Mouse (Mus musculus): ENCODE measurements around the gene Wdr63. TPM values are rescaled to one million over a fixed set of nuclear protein-coding genes. Genes with fewer than 3 reads are reported as not detected.

Gene Wdr63
- polyA plus RNA-seq, 1 experiment from 2014 or later = 0.81 TPM

DNA sequence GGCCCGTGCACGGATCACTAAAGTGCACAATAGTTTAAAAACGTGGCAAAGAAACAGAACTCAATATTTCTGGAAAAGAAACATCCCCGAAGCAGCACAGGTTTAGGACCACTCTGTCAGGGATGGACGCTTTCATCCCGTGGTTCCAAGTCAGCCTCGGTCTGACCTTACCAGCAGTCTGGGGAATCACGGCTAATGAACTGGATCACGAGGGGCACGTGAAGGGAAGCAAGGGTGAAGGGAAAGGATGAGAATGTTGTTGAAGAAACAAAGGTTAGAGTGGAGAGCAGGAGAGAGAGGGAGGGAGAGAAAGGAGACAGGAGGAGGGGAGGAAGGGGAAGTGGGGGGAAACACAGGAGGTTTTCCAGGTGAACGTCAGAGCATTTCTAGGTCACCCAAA is 61.9 kb downstream of the Wdr63 start:
- ATAC-seq = no peak
- Histone ChIP-seq H3K9me3 (replicated peaks) (no peaks in the 10 kb centered on the region), H3K9ac (no peak overlapping the region), H3K4me3 (no peak overlapping the region), H3K27ac (no peak overlapping the region), H3K4me1 (peaks cover 2% of the 10 kb centered on the region), H3K27me3 (no peaks in the 10 kb centered on the region), H3K4me2 (no peak overlapping the region), H3K36me3 (ENCODE audit: poor library complexity, severe bottlenecking) (no peaks in the 10 kb centered on the region)
- 89% methylated on average over 11 of the region's 11 CpGs for WGBS

- Histone ChIP-seq H3K36me3 (ENCODE audit: poor library complexity, severe bottlenecking) (no peaks in the 10 kb centered on the region), H3K27me3 (no peaks in the 10 kb centered on the region), H3K27ac (no peak overlapping the region), H3K9me3 (replicated peaks) (no peaks in the 10 kb centered on the region), H3K9ac (no peak overlapping the region), H3K4me3 (no peak overlapping the region), H3K4me2 (no peak overlapping the region), H3K4me1 (no peaks in the 10 kb centered on the region)
- 65% methylated on average over 11 of the region's 11 CpGs for WGBS
- ATAC-seq = no peak
Measured at GRCm38 (mm10) chr3:146044977-146045376, 63.0 kb downstream of the Wdr63 start.

DNA sequence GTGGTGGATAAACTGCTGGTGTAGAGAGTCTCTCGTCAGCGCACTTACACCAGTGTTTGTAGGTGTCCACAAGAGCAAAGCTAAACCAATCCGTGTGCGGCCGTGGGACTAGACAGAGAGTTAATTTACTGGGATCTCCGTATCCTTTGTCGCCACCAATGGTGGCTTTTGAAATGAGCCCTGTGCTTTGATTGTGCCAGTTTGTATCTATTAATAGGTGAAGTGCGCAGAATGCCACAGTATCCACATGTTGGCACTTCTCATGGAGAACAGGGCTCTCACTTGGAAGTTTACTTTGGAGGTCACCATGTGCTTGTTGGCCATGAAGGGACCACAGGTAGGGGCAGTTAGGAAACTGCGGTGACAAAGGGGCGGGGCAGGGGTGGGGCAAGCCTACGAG is 66.5 kb downstream of the Wdr63 start:
- no peak for ATAC-seq
- no peak overlapping the region for H3K4me2 ChIP-seq
- H3K27ac ChIP-seq = no peak overlapping the region
- H3K36me3 ChIP-seq (ENCODE audit: poor library complexity, severe bottlenecking) = no peaks in the 10 kb centered on the region
- 95% methylated on average over 11 of the region's 11 CpGs for WGBS
- H3K9ac ChIP-seq = no peak overlapping the region
- H3K4me3 ChIP-seq = no peak overlapping the region
- H3K27me3 ChIP-seq = no peaks in the 10 kb centered on the region
- no peaks in the 10 kb centered on the region for H3K9me3 ChIP-seq (replicated peaks)
- H3K4me1 ChIP-seq = peaks cover 4% of the 10 kb centered on the region; the same call in 1 of the 2 replicates

GRCm38 (mm10) chr3:146039132-146039903 is 68.6 kb downstream of the Wdr63 start:
- Histone ChIP-seq H3K4me2 (no peak overlapping the region), H3K9ac (no peak overlapping the region), H3K27me3 (no peaks in the 10 kb centered on the region), H3K36me3 (ENCODE audit: poor library complexity, severe bottlenecking) (no peaks in the 10 kb centered on the region), H3K9me3 (replicated peaks) (no peaks in the 10 kb centered on the region), H3K27ac (no peak overlapping the region), H3K4me1 (peaks cover 4% of the 10 kb centered on the region; the same call in 1 of the 2 replicates), H3K4me3 (no peak overlapping the region)
- ATAC-seq = no peak
- WGBS = 47% methylated on average over 12 of the region's 12 CpGs

GRCm38 (mm10) chr3:146037906-146038305 is 70.0 kb downstream of the Wdr63 start:
- Histone ChIP-seq H3K9me3 (replicated peaks) (no peaks in the 10 kb centered on the region), H3K36me3 (ENCODE audit: poor library complexity, severe bottlenecking) (no peaks in the 10 kb centered on the region), H3K27me3 (no peaks in the 10 kb centered on the region), H3K9ac (no peak overlapping the region), H3K4me3 (no peak overlapping the region), H3K4me1 (peaks cover 4% of the 10 kb centered on the region; the same call in 1 of the 2 replicates), H3K27ac (no peak overlapping the region), H3K4me2 (no peak overlapping the region)
- WGBS = 50% methylated on average over 15 of the region's 15 CpGs
- ATAC-seq = no peak

DNA sequence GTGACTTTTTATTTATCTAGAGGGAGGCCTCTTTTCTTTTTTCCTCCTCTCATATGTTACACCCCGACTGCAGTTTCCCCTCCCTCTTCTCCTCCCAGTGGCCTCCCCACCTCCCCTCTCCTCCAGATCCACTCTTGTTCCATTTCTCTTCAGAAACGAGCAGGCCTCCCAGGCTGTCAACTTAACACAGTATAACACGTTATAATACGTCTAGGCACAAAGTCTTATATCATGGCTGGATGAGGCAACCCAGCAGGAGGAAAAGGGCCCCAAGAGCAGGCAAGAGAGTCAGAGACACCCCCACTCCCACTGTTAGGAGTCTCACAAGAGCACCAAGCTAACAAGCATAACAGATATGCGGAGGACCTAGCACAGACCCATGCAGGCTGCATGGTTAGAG is 75.0 kb downstream of the Wdr63 start:
- Histone ChIP-seq H3K4me1 (peaks cover 9% of the 10 kb centered on the region; the same call in 1 of the 2 replicates), H3K9me3 (replicated peaks) (no peaks in the 10 kb centered on the region), H3K9ac (no peak overlapping the region), H3K27me3 (no peaks in the 10 kb centered on the region), H3K4me2 (no peak overlapping the region), H3K27ac (no peak overlapping the region), H3K36me3 (ENCODE audit: poor library complexity, severe bottlenecking) (no peaks in the 10 kb centered on the region), H3K4me3 (no peak overlapping the region)
- 92% methylated on average over 5 of the region's 5 CpGs for WGBS
- no peak for ATAC-seq

DNA sequence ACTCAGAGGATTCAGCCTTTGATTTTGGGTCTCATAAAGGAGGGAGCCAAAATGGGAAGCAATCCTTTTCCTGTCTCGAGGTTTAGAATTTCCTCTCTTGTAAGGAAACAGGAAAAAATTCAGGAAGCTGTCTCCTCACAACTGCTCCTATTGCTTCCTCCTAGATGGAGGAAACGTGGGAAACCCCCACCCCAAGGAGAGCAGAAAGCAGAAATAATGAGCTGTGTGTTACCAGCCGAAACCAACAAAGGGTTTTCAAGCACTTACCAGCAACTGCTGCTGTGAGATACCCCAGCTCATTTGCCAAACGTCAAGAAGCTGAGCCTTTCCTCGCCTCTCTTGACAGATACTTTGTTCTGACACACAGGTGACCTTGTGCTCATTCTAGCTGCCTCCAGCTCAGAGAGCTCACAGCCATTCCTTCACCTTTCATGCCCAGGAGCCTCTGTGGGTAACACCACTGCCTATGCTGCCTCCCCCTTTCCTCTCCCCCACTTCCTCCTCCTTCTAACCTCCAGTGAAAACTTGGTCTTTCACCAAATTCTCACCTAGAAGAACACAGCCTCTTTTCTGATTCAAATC is 77.6 kb downstream of the Wdr63 start:
- no peak overlapping the region for H3K9ac ChIP-seq
- no peaks in the 10 kb centered on the region for H3K9me3 ChIP-seq (replicated peaks)
- no peak overlapping the region for H3K4me2 ChIP-seq
- peaks cover 6% of the 10 kb centered on the region; the same call in 1 of the 2 replicates for H3K4me1 ChIP-seq
- no peak overlapping the region for H3K4me3 ChIP-seq
- H3K27me3 ChIP-seq = no peaks in the 10 kb centered on the region
- H3K36me3 ChIP-seq (ENCODE audit: poor library complexity, severe bottlenecking) = no peaks in the 10 kb centered on the region
- 16% methylated on average over 5 of the region's 5 CpGs for WGBS
- no peak overlapping the region for H3K27ac ChIP-seq
- no peak for ATAC-seq

GRCm38 (mm10) chr3:146029234-146029633 is 78.7 kb downstream of the Wdr63 start:
- no peaks in the 10 kb centered on the region for H3K36me3 ChIP-seq (ENCODE audit: poor library complexity, severe bottlenecking)
- H3K4me3 ChIP-seq = no peak overlapping the region
- 86% methylated on average over 3 of the region's 3 CpGs for WGBS
- H3K27me3 ChIP-seq = no peaks in the 10 kb centered on the region
- no peak overlapping the region for H3K27ac ChIP-seq
- H3K4me2 ChIP-seq = no peak overlapping the region
- no peak for ATAC-seq
- H3K4me1 ChIP-seq = peaks cover 6% of the 10 kb centered on the region; the same call in 1 of the 2 replicates
- H3K9ac ChIP-seq = no peak overlapping the region
- no peaks in the 10 kb centered on the region for H3K9me3 ChIP-seq (replicated peaks)

DNA sequence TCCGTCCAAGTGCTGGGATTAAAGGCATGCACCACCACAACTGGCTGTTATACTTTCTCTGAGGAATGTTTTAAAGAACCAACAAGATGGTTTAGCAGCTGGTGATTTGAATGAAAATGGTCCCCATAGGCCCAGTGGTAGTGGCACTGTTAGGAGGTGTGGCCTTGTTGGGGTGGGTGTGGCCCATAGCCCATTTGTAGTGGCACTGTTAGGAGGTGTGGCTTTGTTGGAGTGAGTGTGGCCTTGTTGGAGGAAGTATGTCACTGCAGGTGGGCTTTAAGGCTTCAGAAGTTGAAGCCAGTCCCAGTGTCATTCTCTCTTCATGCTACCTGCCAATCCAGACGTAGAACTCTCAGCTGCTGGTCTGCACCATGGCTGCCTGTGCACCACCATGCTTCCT is 79.5 kb downstream of the Wdr63 start:
- no peak overlapping the region for H3K4me2 ChIP-seq
- no peaks in the 10 kb centered on the region for H3K27me3 ChIP-seq
- peaks cover 6% of the 10 kb centered on the region; the same call in 1 of the 2 replicates for H3K4me1 ChIP-seq
- ATAC-seq = no peak
- H3K27ac ChIP-seq = no peak overlapping the region
- H3K9me3 ChIP-seq (replicated peaks) = no peaks in the 10 kb centered on the region
- no peak overlapping the region for H3K4me3 ChIP-seq
- WGBS = 83% methylated on average over 2 of the region's 2 CpGs
- H3K9ac ChIP-seq = no peak overlapping the region
- no peaks in the 10 kb centered on the region for H3K36me3 ChIP-seq (ENCODE audit: poor library complexity, severe bottlenecking)

GRCm38 (mm10) chr3:146027116-146027515 is 80.8 kb downstream of the Wdr63 start:
- H3K9me3 ChIP-seq (replicated peaks) = no peaks in the 10 kb centered on the region
- WGBS = 56% methylated on average over 6 of the region's 6 CpGs
- H3K9ac ChIP-seq = no peak overlapping the region
- no peak for ATAC-seq
- no peaks in the 10 kb centered on the region for H3K36me3 ChIP-seq (ENCODE audit: poor library complexity, severe bottlenecking)
- no peak overlapping the region for H3K27ac ChIP-seq
- no peaks in the 10 kb centered on the region for H3K27me3 ChIP-seq
- no peak overlapping the region for H3K4me3 ChIP-seq
- H3K4me1 ChIP-seq = peaks cover 6% of the 10 kb centered on the region; the same call in 1 of the 2 replicates
- no peak overlapping the region for H3K4me2 ChIP-seq

GRCm38 (mm10) chr3:146025499-146025898 is 82.4 kb downstream of the Wdr63 start:
- 95% methylated on average over 6 of the region's 6 CpGs for WGBS

DNA sequence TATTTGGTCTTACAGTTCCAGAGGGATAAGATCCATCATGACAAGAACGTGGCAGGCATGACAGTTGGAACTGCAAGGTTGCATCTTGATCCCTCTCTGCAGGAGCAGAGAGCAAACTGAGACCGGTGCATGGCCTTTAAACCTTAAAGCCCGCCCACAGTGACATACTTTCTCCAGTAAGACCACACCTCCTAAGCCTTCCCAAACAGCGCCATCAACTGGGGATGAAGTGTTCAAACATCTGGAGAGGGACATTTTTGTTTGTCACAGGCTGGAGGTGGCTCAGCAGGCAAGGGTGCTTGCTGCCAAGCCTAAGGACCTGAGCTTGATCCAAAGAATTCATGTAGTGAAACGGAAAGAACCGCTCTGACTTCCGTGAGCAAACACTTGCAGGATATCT is 83.2 kb downstream of the Wdr63 start:
- Histone ChIP-seq H3K4me2 (no peak overlapping the region), H3K27ac (no peak overlapping the region), H3K4me1 (0 out of 2 replicates have a peak, but pooled peaks cover under 1% of the 10 kb centered on the region), H3K27me3 (no peaks in the 10 kb centered on the region), H3K9me3 (replicated peaks) (no peaks in the 10 kb centered on the region), H3K9ac (no peak overlapping the region), H3K4me3 (no peak overlapping the region), H3K36me3 (ENCODE audit: poor library complexity, severe bottlenecking) (no peaks in the 10 kb centered on the region)
- no peak for ATAC-seq
- WGBS = 90% methylated on average over 7 of the region's 7 CpGs

More at GRCm38 (mm10) chr3:146025499-146025898, 82.4 kb downstream of the Wdr63 start:
- no peaks in the 10 kb centered on the region for H3K27me3 ChIP-seq
- no peak for ATAC-seq
- no peak overlapping the region for H3K9ac ChIP-seq
- H3K27ac ChIP-seq = no peak overlapping the region
- no peaks in the 10 kb centered on the region for H3K9me3 ChIP-seq (replicated peaks)
- no peak overlapping the region for H3K4me2 ChIP-seq
- H3K4me3 ChIP-seq = no peak overlapping the region
- H3K36me3 ChIP-seq (ENCODE audit: poor library complexity, severe bottlenecking) = no peaks in the 10 kb centered on the region
- peaks cover 6% of the 10 kb centered on the region; the same call in 1 of the 2 replicates for H3K4me1 ChIP-seq
